Mouse (Mus musculus) adrenal gland, postnatal 25 days (tissue): Measurements from ENCODE around the gene Tex26. TPM values are rescaled to one million over a fixed set of nuclear protein-coding genes. Genes with fewer than 3 reads are reported as not detected.

Experiments used
- DNase-seq: peaks from one replicate; pipeline ENCODE4 v3.0.0; 2021; ENCODE audit warnings: mixed read lengths
- long read RNA-seq: library from polyadenylated mRNA; stranded (forward); transcript quantifications from one replicate; pipeline ENCODE4 v2.0.0, GENCODE M21; 2021
- total RNA-seq: library from RNA; stranded (reverse); gene quantifications from 2 replicates; pipeline ENCODE4 v1.2.3, GENCODE M21; 2021

Tex26 gene
- not detected in 2 replicates for total RNA-seq
- long read RNA-seq = 0 reads

GRCm38 (mm10) chr5:149439531-149440179 lies at the start of gene Tex26:
Gene Tex26, plus strand, starts transcription at chr5:149439660.
- DNase-seq = peak; percentile 58

DNA sequence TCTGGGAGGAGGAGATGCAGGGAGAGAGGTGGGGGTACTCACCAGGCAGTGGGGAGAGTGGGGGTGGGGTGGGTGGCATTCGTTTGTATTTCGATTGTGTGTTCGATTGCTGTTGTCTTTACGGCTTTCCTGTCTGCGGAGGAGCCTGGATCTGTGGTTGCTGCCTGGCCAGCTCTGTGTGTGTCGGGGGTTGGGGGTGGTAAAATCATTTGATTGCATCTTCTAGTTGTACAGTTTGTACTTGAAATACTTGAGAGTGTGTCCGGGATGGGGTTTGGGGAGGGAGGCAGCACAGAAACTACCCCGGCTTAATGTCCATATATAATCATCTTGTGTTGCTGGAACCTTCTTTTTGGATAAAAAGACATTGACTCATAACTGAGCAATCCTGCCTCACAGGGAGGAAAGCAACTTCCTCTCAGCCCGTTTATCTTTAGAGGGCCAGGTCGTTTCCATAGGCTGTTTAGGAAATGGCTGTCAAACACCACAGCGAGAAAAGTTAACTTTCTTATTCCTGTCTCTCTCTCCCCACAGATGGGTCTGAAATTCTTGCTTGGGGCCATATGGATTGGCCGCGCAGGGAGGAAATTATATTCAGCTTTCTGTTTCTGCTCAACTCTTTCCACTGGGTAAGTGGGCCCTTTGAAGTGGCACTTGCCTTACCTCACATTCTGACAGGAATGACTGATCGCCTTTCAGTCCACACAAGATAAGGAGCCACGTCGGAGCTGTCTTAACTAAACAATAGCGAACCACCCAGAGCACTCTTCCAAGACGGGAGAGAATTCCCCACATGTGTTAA lies 47.7 kb upstream of the Tex26 start:
- no peak for DNase-seq

DNA sequence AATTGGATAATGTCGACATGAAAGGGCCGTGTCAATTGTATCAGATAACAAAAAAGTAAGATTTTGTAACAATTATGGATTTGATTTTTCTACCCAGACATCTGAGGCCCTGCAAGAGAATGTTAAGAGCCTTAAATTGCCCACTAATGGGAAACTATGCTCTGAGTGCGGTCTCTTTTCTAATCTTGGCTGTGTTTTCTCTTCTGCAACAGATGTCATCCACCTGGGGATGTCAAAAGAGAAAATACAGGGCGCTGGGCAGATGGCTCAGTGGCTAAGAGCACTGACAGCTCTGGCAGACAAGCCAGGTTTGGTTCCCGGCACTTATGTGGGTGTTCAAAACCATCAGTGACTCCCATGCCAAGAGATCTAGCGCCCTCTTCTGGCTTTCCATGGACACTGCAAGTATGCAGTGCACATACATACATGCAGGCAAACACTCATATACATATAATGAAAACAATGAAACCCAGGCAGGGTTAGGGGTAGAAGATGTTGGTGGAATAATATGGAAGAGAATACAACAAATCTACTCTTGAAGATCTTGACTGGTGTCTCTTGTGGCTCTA lies 47.0 kb upstream of the Tex26 start:
- no peak for DNase-seq

DNA sequence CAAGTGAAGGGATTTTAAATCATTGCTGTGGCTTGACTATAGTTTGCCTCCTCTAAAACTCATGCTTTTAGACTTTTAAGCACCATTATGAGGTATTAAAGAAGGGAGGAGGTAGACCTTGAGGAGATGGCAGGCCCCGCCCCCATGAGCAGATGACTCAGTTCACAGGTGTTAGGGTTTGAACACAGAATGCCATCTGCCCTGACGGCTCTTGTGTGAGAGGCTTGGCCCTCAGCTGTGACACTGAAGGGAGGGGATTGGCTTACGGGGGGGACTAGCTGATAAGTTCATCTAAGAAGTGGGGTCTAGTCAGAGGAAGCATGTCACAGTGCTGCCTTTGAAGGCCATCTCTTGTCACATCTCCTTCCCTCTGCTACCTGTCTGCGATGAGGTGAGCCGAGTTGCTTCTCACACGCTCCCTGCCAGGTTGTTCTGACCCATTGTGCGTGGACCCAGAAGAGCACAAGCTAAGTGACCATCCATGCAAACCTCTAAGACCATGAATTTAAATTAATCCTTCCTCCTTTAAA lies 37.9 kb upstream of the Tex26 start:
- no peak for DNase-seq

DNA sequence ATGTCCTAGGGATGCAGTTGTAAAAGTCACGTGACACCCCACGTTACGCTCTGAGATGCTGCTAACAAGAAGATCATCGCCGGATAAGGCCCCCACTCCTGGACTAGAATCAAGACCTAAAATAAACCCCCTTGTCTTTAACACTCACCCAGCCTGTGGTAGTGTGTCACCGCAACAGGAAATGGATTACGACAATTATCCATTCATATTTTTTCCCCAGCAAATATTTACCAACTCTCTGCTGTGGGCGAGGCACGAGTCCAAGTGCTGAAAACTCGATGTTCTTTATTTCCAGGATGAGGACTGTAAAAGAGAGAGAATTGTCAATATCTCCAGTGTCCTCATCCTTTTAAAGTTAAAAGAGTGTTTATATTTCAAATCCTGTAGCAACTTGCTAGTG lies 37.4 kb upstream of the Tex26 start:
- DNase-seq = no peak

DNA sequence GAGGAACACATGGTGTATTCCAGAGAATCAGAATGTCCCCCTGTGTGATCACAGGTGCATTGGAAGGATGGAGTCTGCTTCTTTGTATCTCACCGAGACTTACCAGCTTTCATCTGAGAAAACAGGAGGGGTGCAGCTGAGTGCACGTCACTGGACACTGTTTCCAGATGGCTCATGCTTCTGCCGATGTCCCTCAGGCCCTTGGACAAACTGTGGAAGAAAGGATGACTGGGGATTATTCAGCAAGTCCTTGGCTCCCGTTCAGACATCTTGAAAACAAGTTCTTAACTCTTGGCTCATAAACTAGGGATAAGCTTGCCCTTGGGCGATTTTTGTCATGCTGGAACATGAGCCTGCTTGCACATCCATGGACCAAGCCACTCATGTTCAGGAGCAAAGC lies 36.1 kb upstream of the Tex26 start:
- no peak for DNase-seq

DNA sequence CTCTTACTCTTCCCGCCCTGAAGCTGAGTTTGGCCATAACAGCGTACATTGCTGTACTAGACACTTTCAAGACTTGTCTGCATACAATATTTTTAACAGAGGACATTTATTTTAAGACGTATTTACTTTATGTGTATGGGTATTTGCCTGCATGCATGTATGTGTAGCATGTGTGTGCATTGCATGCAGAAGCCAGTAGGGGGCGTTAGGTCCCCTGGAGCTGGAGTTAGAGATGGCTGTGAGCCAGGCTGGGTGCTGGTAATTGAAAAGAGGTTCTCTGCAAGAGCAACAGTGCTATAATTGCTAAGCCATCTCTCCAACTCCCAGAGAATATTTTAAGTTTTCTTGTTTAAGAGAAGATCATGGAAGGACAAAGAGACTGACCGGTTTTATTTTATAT lies 34.8 kb upstream of the Tex26 start:
- no peak for DNase-seq

DNA sequence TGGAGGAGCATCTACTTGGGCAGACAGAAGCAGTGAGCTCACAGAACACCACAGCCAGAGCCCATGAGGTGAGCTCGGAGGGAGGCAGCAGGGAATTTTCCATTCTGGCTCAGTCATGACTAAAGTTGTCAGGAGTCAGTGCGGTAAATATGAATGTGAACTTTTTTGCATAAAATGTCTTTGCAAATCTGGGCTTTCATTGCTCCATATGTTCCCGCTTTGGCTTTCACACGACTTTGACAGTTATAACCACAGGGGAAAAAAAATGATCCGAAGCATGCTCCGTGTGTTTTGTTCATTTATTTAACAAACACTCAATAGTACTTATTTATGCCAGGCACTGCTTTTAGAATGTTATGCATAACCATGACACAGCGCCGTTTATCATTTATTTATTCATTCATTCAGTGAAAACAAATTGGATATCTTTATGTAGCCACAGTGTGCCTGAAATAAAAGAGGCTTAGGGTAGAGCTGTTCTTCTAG lies 32.6 kb upstream of the Tex26 start:
- DNase-seq = no peak

- DNase-seq = no peak
These were observed 30.0 kb upstream of the Tex26 start for GRCm38 (mm10) chr5:149409502-149409901.

DNA sequence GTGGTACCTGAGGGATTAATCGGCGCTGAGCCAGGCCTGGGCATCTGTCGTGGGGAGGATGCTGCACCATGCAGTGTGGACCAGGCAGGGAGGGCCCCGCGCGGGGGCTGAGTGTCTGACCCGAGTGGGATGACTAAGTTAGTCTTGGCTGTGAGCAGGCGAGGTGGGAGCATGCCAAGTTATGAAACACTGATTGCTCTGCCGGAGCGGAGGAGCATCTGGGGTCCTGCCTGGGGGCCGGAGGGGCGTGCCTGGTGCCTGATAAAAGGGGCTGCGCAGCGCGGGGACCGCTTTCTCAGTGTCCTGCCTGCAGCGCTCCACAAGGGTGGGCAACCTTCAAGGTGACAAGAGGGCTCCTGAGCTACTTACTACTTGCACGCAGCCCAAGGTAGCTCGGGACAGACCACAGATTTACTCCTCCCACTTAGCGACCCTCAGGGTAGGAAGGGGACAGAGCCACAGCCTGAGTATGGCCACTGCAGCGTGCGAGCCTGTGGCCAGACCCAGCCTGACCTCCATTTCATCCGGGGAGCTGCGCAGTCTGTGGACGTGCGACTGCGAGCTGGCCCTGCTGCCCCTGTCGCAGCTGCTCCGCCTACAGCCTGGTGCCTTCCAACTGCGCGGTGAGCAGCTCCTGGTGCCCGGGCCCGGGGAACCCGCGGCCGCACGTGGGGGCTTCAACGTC lies 27.8 kb upstream of the Tex26 start, which contains the start of gene Medag:
Gene Medag (plus strand): TSS at position 241 of the 685 bp plus-strand sequence.
- DNase-seq = peak; percentile 79

DNA sequence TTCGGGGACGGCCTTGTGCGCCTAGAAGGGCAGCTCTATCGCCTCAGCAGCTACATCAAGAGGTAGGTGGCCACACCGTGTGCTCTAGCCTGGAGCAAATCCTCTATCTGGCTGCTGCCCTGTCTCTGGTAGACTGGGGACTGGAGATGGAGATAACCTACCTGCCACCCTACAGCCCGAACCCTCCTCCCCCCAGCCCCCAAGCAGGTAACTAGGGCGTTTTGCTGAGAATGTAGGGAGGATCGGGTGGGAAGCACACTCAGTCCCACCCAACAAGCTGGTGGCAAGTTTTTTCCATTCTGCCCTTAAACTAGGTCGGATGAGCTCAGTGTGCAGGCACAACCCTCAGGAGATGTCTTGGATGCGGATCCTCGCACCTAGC lies 27.3 kb upstream of the Tex26 start:
- DNase-seq = no peak

GRCm38 (mm10) chr5:149412671-149413070 lies 26.8 kb upstream of the Tex26 start:
- DNase-seq = no peak

DNA sequence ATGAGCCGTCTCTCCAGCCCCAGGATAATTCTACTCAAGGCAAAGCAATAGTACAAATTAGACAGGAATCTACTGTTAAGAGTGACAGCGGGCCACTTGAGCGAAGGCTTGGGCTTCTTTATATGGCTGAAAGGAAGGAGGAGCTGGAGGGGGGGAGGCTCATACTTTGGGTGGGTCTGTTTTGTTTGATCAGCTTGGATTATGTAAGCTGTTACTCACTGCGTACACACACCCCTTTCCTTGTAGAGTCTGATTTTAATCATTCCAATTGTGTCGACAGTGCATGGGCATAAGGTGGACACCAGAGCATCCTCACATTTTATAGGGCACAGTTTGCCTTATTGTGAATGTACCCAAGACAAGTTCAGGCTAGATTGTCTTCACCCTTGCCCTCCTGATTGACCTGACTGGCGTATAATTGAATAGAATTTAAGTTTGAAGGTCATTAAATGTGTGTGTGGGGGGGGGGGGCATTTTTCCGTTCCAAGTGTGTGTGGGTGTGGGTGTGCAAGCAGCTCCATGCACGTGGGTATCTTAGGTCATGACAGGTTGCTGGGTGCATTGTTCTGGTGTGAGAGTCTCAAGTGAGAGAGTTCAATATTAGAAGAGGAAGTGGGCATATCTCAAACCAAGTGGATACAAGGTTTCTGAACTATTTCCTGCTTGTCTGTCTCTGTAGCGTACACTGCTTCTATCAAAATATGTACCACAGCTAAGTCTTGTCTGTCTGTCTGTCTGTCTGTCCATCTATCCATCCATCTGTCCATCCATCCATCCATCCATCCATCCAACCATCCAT lies 24.9 kb upstream of the Tex26 start:
- DNase-seq = no peak

GRCm38 (mm10) chr5:149417381-149417780 lies 22.1 kb upstream of the Tex26 start:
- no peak for DNase-seq

- no peak for DNase-seq
These were observed 12.9 kb upstream of the Tex26 start for GRCm38 (mm10) chr5:149426525-149426924.

- DNase-seq = no peak
These were observed 12.0 kb upstream of the Tex26 start for GRCm38 (mm10) chr5:149427277-149428060.

- DNase-seq = no peak
These were observed 11.1 kb upstream of the Tex26 start for GRCm38 (mm10) chr5:149428347-149428746.

DNA sequence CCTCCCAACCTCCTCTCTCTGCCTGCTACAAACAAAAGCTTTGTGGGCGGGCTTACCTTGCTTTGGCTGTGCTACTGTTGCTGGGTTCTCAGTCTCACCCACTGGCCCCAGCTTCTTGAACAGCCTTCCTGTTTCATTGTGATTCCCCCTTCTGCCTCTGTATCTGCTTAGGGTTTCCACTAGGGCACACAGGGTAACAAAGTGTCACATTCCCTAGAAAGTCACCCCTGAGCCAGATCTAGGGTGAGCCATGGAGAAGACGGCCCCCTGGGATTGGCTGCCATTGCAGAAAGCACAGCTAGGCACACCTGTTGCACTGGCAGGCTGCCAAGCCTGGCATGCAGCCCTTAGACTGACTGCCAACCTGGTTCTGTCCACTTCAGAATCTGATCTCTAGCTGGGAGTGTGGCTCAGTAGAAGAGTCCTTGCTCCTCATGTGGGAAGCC lies 10.6 kb upstream of the Tex26 start:
- peak; percentile 41 for DNase-seq

DNA sequence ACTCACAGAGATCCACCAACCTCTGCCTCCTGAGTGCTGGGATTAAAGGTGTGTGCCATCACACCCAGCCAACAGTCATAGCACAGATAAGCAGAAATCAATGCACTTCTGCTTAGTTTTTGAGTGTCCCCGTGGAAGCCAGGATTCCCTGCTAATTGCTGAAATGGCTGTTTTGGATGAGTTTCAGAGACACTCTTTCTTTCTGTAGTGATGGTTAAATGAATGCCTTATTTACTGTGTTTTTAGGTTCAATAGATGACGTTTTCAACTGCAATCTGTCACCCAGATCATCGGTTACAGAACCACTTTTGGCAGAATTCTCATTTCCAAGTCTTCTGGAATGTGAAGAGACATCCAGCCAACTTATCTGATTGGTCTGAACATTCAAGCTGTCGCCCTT lies 9.9 kb upstream of the Tex26 start:
- no peak for DNase-seq

GRCm38 (mm10) chr5:149430943-149431342 lies 8.5 kb upstream of the Tex26 start:
- DNase-seq = no peak

DNA sequence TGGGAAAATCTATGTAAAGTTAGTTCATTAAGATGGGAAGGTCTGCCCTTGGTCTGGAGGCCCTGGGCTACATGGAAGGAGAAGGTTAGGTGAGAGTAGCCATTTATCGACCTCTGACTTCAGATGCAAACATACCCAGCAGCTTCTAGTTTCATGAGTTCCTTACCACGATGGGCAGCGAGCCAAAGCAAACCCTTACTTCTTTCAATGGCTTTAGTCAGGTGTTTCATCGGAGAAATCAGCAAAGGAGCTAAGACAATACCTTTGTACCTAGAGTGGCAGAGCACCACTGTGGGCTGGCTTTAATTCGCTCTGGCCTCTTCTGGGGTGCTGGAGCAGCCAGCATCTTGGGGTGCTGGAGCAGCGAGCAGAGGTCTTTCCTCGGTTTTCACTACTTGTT lies 5.8 kb upstream of the Tex26 start:
- DNase-seq = no peak
